Mouse (Mus musculus): Measurements from ENCODE around the gene Kcnn1.

Gene Kcnn1

GRCm38 (mm10) chr8:70868559-70869198, 5.6 kb upstream of the Kcnn1 start:
- DNase-seq (ENCODE audit: low read depth, low spot score), result peak; percentile 75

- DNase-seq (ENCODE audit: low read depth, low spot score), result peak; percentile 24
Observed at GRCm38 (mm10) chr8:70866566-70866965, 3.5 kb upstream of the Kcnn1 start.

DNA sequence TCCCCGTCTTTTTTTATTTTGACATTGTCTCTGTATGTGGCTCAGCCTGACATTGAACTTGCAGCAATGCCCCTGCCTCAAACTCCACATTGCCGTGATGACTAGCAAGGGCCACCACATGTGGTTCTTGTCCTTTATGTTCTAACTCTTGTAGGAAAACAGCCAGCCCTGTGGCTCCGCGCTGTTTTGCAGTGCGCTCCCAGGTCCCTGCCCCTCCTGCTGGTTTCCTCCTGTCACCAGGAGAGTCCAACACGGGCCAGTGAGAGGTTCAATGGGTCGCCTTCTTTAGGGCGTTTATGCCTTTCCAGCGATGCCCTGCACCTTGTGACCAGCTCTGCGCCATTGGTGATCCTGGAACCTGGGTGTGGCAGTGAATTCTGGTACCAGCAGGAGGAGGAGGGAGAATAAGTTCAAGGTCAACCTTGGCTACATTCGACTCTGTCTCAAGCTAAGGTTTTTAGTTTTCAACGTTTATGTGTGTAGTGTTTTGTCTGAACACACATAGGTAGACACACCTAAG, 3.0 kb upstream of the Kcnn1 start:
- DNase-seq (ENCODE audit: low read depth, low spot score), result no peak

DNA sequence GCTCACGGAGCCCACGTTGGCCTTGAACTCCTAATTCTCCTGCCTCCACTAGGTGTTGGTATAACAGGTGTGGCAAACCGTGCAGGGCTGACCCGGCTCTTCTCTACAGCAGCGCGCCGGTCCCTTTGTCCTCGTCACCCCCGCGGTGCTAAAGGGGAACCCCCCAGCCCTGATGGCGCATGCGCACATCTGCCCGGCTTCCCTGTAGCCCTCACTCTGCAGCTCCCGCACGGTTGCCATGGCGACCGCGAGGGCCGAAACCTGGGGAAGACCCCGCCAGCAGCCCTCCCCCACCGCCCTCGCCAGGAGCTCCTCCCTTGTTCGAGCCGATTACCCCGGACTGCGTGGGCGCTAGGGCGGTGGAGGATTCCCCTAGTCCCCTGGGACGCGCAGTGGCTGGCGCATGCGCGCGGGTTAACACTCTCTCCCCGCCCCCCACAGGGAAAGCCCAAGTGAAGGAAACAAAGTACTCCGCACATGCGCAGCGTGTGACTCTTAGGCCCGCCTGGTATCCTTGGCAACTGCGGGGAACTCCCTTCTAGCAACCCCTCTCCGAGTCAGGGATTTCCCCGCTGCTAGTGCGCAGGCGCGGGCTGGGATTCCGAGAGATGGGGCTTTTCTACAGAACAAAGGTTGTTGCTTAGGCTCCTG, 2.4 kb upstream of the Kcnn1 start:
- peak; percentile 100 for DNase-seq (ENCODE audit: low read depth, low spot score)

- DNase-seq (ENCODE audit: low read depth, low spot score), result no peak
Observed at GRCm38 (mm10) chr8:70864712-70865221, 1.7 kb upstream of the Kcnn1 start.

- peak; percentile 67 for DNase-seq (ENCODE audit: low read depth, low spot score)
Observed at GRCm38 (mm10) chr8:70863956-70864711, 1.1 kb upstream of the Kcnn1 start.

GRCm38 (mm10) chr8:70857516-70857915, 5.5 kb downstream of the Kcnn1 start:
- peak; percentile 31 for DNase-seq (ENCODE audit: low read depth, low spot score)

DNA sequence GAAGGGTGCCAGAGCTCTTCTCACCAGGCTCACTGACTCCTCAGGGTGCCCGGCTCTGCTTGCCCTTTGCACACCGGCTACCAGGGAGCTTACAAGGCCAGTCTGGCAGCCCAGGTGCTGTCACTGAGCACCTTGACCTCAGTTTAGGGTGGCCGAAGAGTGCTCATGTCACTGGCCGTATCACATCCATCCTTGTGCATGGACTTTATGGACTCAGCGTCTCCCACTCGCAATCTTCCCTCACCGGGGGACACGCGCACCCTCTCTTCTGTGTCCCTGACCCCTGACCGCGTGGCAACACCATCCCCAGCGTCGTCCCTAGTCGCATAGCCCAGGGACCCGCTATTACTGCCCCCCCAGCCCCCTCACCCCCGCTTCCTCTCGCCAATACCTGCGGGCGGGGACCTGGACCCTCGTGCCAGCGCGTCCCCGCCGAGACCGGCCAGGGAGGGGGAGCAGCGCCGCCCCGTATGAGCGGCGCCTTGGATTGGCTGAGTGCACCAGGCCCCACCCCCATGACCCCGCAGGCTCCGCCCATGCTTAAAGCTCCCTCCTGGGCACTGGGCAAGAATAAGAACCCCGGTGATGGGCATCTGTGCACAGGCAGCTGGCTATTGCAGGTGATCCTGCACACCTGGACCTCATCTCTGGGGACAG, 6.4 kb downstream of the Kcnn1 start:
- no peak for DNase-seq (ENCODE audit: low read depth, low spot score)

GRCm38 (mm10) chr8:70856028-70856427, 7.0 kb downstream of the Kcnn1 start:
- no peak for DNase-seq (ENCODE audit: low read depth, low spot score)

DNA sequence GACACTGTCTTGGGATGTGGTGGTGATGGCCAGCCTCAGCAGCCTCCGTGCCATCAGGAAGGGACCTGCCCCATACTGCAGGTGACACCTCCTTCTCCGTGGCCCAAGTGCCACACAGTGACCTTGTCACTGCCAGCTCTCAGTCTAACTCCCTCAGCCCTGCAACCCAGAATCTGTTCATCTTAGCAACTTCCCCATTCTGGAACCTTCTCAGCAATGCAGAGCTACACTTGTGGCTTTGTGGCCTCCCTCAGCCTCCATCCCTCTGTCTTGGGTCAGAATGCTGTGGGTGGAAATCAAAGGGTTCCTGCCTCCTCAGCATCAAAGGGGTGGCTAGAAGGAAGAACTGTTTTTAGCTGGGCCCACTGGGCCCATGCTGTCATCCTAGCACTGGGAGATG, 9.2 kb downstream of the Kcnn1 start:
- no peak for DNase-seq (ENCODE audit: low read depth, low spot score)

- DNase-seq (ENCODE audit: low read depth, low spot score), result no peak
Observed at GRCm38 (mm10) chr8:70852595-70853231, 10.3 kb downstream of the Kcnn1 start.

DNA sequence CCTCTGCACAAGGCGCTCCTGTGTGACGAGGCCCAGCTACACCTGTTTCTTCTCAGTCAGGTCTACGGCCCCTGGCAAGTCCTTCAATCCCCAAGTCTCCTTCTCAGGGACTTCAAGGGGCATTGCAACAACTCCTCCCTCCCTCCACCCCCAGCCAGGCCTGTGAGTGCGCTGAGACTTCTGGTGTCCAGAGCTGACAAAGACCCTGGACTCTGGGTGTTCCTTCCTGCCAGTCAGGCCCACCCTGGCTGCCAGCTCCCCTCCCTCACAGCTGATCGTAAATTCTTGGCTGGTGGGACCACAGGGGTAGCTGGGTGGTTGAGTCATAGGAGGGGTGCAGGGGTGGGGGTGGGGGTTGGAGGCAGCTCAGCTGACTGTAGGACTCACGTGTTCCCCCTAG, 11.2 kb downstream of the Kcnn1 start:
- no peak for DNase-seq (ENCODE audit: low read depth, low spot score)

DNA sequence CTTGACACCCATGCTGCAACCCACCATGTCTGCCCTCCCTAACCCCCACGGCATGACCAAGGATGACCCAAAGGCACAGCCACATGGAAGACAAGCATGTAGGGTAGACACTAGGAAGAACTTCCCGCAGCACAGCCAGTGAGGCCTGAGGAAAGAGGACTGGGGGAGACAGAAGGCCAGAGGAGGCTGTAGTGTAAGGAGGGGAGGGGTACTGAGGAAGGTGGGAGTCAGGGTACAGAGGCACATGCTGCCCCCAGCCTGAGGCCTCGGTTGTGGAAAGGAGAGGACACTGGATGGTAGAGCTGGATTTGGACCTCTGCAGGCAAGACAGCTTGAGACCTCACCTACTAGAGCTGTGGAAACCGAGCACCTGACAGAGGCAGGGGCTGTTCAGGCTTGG, 12.1 kb downstream of the Kcnn1 start:
- no peak for DNase-seq (ENCODE audit: low read depth, low spot score)

- no peak for DNase-seq (ENCODE audit: low read depth, low spot score)
Observed at GRCm38 (mm10) chr8:70850132-70850845, 12.8 kb downstream of the Kcnn1 start.

DNA sequence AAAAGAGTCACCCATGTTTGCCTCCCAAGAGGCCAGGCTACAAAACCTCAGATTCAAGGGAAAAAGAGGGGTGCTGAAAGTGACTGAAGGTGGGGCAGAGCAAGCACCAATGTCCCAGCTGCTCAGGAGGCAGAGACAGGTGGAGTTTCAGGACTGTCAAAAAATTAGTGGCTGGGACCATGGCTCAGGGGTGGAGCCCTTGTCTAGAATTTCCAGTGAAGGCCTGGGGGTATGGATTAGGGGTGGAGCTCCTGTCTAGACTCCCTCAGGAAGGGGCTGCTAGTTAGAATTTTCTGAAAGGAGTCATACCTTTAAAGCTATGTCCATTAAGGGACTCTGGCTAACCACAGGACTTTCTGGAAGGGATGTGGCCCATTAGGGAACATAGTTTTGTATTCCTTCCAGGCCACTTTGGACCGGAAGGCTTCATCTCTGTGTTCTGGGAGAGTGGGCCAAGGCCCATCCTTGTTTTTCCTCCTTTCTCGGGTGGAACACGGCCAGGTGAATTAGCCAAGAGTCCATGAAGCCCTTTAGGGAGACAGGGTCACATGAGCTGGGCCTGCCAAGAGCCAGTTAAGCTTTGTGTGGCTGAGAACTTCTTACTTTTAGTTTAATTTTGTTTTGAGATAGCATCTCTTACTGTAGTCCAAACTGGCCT, 13.6 kb downstream of the Kcnn1 start:
- DNase-seq (ENCODE audit: low read depth, low spot score), result no peak

GRCm38 (mm10) chr8:70846371-70847154, 16.5 kb downstream of the Kcnn1 start:
- peak; percentile 49 for DNase-seq (ENCODE audit: low read depth, low spot score)

DNA sequence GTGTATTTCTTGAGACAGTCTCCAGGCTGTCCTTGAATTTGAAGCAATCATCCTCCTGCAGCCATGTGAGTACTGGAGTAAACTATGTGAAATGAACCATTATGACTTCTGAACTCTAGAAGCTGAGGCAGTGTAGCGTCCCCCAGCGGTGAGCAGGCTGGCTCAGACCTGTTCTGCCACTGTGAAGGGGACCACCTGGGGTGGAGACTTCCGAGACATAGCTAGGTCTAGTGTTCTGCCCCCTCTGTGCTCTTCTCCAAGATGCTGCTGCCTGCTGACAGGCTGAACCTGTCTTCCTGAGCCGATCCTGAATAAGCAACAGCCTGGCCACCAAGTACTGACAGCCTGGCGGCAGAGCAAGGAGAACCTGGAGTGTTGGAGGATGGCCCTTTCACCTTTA, 17.9 kb downstream of the Kcnn1 start:
- DNase-seq (ENCODE audit: low read depth, low spot score), result no peak

DNA sequence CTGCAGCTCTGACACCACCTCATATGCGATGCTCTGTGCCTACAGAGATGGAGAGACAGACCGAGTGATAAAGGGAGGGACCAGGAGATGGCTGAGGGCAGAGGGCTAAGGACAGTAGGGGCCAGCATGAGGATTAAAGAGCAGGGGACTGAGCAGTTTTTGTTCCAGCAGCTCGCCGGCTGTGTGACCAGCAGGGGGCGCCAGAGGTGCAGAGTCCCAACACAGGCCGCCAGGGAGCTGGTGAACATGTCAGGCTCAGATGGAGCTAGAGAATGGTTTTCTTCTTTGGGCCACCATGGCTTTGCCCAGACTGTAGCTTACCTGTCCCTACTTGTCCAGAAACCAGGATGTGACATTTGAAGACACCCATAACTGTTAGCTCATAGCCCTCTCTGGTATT, 18.5 kb downstream of the Kcnn1 start:
- DNase-seq (ENCODE audit: low read depth, low spot score), result peak; percentile 84

- no peak for DNase-seq (ENCODE audit: low read depth, low spot score)
Observed at GRCm38 (mm10) chr8:70843941-70844340, 19.1 kb downstream of the Kcnn1 start.
